Mouse (Mus musculus) hindbrain, embryonic 13.5 days (tissue): ENCODE data around the gene Gm20388. TPM values are rescaled to one million over a fixed set of nuclear protein-coding genes. Genes with fewer than 3 reads are reported as not detected.

Experiments used
- ATAC-seq: fragments of 200-750 bp; cut with Nextera tagmentation; 2 replicates; pipeline ENCODE4 v1.8.0; 2017; ENCODE audit warnings: moderate TSS enrichment; ENCODE audit not compliant: low FRiP score
- H3K27ac ChIP-seq: fragments of 300-500 bp; sonication (generic); 2 replicates; pipeline ENCODE4 v1.5.1; 2015; ENCODE audit warnings: inconsistent platforms, mild to moderate bottlenecking, moderate library complexity
- H3K27me3 ChIP-seq: fragments of 300-500 bp; sonication (generic); 2 replicates; pipeline ENCODE4 v1.6.1; 2015; ENCODE audit warnings: mild to moderate bottlenecking, inconsistent platforms
- H3K36me3 ChIP-seq: fragments of 300-500 bp; sonication (generic); 2 replicates; pipeline ENCODE4 v1.6.1; 2015; ENCODE audit warnings: mild to moderate bottlenecking, inconsistent platforms
- H3K4me1 ChIP-seq: fragments of 300-500 bp; sonication (generic); replicated peaks from 2 replicates; pipeline ENCODE4 v1.6.1; 2015; ENCODE audit warnings: inconsistent platforms
- H3K4me2 ChIP-seq: fragments of 300-500 bp; sonication (generic); 2 replicates; pipeline ENCODE4 v1.6.1; 2015; ENCODE audit warnings: inconsistent platforms, mild to moderate bottlenecking, moderate library complexity
- H3K4me3 ChIP-seq: fragments of 300-500 bp; sonication (generic); 2 replicates; pipeline ENCODE4 v1.5.1; 2015; ENCODE audit warnings: mild to moderate bottlenecking, inconsistent platforms
- H3K9ac ChIP-seq: fragments of 300-500 bp; sonication (generic); 2 replicates; pipeline ENCODE4 v1.6.1; 2015; ENCODE audit warnings: mild to moderate bottlenecking, inconsistent platforms
- H3K9me3 ChIP-seq: fragments of 300-500 bp; sonication (generic); 2 replicates; pipeline ENCODE4 v1.6.1; 2016; ENCODE audit warnings: inconsistent platforms
- WGBS: fragments of 180-500 bp; shearing (Covaris S2); methylation state at CpG from one replicate; pipeline ENCODE4 v1.1.7; 2015; 5-methylcytosine and 5-hydroxymethylcytosine counted together
- polyA plus RNA-seq: library from polyadenylated mRNA; unstranded; fragments of >200 nt; fragmentation: Nextera tagmentation; extraction: Ambion mirVana; gene quantifications from 2 replicates; pipeline ENCODE4 v1.2.1, GENCODE M21; 2015

Gene Gm20388
- polyA plus RNA-seq, 1 experiment from 2014 or later, result 1.9 TPM

DNA sequence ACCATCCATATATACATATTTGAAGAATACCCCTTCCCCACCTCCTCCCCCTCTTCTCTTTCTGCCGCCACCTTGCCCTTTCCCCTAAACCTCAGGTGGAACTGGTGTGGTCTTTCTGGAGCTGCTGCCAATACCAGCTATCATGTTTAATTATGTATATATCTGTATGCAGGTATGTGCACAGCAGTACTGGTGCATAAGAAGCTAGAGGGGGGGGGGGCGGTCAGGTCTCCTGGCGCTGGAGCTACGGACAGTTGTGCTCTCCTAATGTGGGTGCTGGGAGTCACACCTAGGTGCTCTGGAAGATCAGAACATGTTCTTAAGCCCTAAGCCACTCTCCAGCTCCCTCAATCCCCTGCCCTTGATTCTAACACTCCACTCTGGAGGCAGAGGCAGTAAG is 13.6 kb upstream of the Gm20388 start:
- Histone ChIP-seq H3K9ac (no peak overlapping the region), H3K4me1 (no peaks in the 10 kb centered on the region), H3K4me3 (no peak overlapping the region), H3K27ac (no peak overlapping the region), H3K36me3 (no peaks in the 10 kb centered on the region), H3K4me2 (no peak overlapping the region), H3K9me3 (no peaks in the 10 kb centered on the region), H3K27me3 (peaks cover 37% of the 10 kb centered on the region)
- ATAC-seq, result no peak
- WGBS, result 79% methylated on average over 4 of the region's 4 CpGs

DNA sequence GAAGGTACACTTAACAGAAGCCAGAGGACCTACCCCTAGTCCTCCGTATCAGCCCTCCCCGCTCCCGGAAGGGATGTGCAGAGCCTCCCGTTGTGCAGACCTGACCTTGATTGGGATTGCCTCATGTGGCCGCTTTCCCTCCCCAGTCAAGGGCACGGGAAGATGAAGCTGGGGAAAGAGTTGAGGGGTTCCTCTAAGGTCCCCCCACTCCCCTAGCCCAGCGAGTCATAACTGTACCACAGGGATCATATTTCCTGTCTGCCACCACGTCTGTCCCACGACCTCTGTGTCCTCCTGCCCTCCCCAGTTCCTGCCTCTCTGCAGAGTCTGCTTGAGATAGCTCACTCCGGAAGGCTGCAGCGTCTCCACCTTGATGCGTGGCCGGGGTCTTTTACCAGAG is 12.7 kb upstream of the Gm20388 start:
- Histone ChIP-seq H3K4me1 (no peaks in the 10 kb centered on the region), H3K36me3 (no peaks in the 10 kb centered on the region), H3K27ac (no peak overlapping the region), H3K9ac (no peak overlapping the region), H3K4me2 (no peak overlapping the region), H3K4me3 (no peak overlapping the region), H3K9me3 (no peaks in the 10 kb centered on the region), H3K27me3 (peaks cover 39% of the 10 kb centered on the region)
- no peak for ATAC-seq
- WGBS, result 23% methylated on average over 13 of the region's 13 CpGs

DNA sequence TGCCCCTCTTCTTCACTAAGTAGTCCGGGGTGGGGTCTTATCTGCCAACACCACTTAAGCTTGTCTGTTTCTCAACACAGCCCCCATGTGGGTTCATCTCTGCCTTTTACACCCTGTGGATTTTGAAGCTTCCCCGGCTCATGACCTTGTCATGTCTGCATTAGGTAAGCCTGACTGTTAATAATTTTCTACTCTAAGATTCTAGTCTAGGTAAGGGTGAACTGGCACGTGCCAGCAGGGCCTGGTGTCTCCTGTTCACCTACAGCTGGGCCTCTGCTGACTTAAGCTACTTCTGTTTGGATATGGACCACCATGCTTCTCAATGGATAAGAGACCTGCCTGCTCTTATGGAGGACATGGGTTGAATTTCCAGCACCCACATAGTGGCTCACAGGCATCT is 9.3 kb upstream of the Gm20388 start:
- WGBS, result 86% methylated on average over 3 of the region's 3 CpGs
- H3K4me2 ChIP-seq, result no peak overlapping the region
- ATAC-seq, result no peak

DNA sequence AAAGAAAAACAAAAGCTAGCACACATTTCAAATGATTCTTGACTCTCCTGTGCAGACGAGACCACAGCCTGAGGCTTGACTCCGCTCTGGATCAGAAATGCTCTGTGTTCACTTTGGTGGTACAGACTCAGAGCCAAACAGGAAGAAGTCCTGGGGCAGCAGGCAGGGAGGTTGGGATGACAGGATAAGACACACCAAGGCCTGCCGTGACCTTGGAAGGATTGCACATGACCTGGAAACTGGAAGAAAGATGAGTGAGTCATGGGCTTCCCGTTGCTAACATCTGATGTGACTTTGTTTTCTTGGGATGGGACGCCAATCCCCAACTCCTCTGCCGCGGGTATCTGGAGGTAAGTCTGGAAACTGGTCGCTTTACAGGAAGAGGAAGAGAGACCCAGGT is 8.7 kb upstream of the Gm20388 start:
- Histone ChIP-seq H3K36me3 (no peaks in the 10 kb centered on the region), H3K27me3 (peaks cover 41% of the 10 kb centered on the region), H3K4me2 (no peak overlapping the region), H3K4me1 (no peaks in the 10 kb centered on the region), H3K9ac (no peak overlapping the region), H3K27ac (no peak overlapping the region), H3K4me3 (no peak overlapping the region), H3K9me3 (no peaks in the 10 kb centered on the region)
- ATAC-seq, result no peak
- WGBS, result 79% methylated on average over 8 of the region's 8 CpGs

More for the DNA sequence above, 9.3 kb upstream of the Gm20388 start:
- H3K4me1 ChIP-seq, result no peaks in the 10 kb centered on the region
- H3K27me3 ChIP-seq, result peaks cover 42% of the 10 kb centered on the region
- H3K9me3 ChIP-seq, result no peaks in the 10 kb centered on the region
- no peaks in the 10 kb centered on the region for H3K36me3 ChIP-seq
- H3K9ac ChIP-seq, result no peak overlapping the region
- no peak overlapping the region for H3K27ac ChIP-seq
- H3K4me3 ChIP-seq, result no peak overlapping the region

DNA sequence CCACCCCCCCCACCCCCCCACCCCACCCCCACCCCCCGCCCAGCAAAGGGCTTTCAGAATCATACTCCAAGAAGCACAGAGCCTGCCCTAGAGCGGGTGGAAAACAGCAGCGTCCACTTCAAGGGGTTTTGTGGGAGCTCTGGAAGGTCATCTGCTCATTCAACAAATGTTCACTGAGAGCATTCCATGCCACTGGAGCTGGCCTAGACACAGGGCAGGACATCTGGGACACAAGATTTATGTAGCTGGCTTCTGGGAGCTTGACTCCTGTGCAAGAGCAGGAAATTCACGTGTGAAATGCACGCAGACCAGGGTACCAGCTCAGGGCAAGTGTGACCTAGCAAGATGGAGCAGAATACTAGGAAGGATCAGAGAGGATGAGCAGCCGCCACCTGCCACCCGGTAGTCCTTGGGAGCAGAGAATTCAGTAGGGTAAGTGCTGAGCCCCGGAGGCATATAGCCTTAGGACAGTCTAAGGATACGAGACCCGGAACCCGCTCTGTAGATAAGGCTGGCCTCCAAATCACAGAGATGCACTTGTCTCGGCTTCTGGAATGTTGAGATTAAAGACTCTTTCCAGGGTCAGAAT is 6.2 kb upstream of the Gm20388 start:
- Histone ChIP-seq H3K9ac (no peak overlapping the region), H3K4me3 (no peak overlapping the region), H3K4me1 (no peaks in the 10 kb centered on the region), H3K9me3 (no peaks in the 10 kb centered on the region), H3K36me3 (no peaks in the 10 kb centered on the region), H3K4me2 (no peak overlapping the region), H3K27me3 (peaks cover 19% of the 10 kb centered on the region), H3K27ac (no peak overlapping the region)
- WGBS, result 60% methylated on average over 12 of the region's 12 CpGs
- ATAC-seq, result no peak

DNA sequence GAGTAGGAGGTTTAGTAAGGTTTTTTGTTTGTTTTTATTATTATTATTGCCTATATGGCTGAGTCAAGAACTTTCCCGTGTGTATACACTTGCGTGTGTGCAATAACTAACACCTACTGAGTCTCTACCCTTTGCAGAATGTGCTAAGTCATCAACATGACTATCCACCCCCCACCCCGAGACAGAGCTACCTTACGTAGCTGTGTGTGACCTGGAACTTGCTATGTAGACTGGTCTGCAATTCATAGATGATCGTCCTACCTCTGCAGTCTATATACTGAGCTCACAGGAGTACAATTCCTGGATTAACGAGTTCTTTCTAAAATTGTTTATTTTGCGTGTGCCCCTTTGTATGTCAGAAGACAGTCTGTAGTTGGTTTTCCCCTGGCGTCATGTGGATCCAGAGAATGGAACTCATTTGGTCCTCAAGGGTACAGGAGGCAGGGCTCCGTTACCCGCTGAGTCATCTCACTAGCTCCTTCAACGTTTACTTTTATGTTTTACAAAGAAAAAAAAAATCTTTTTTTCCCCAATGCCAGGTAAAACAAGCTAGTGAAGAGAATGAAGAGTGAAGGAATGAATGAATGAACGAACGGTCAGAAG is 596 bp upstream of the Gm20388 start, which contains the start of gene Usp10:
Gene Usp10 (plus strand): TSS at position 417 of the 603 bp plus-strand sequence.
- Histone ChIP-seq H3K36me3 (no peaks in the 10 kb centered on the region), H3K4me3 (peak within 1 kb of the TSS; percentile 86), H3K4me1 (peaks cover 42% of the 10 kb centered on the region), H3K4me2 (peak within 1 kb of the TSS; percentile 81), H3K9me3 (no peaks in the 10 kb centered on the region), H3K27ac (peak within 1 kb of the TSS; percentile 95), H3K27me3 (peaks cover 3% of the 10 kb centered on the region; the same call in 1 of the 2 replicates), H3K9ac (peak within 1 kb of the TSS; percentile 90)
- ATAC-seq, result peak; percentile 28
- WGBS, result 25% methylated on average over 13 of the region's 13 CpGs

DNA sequence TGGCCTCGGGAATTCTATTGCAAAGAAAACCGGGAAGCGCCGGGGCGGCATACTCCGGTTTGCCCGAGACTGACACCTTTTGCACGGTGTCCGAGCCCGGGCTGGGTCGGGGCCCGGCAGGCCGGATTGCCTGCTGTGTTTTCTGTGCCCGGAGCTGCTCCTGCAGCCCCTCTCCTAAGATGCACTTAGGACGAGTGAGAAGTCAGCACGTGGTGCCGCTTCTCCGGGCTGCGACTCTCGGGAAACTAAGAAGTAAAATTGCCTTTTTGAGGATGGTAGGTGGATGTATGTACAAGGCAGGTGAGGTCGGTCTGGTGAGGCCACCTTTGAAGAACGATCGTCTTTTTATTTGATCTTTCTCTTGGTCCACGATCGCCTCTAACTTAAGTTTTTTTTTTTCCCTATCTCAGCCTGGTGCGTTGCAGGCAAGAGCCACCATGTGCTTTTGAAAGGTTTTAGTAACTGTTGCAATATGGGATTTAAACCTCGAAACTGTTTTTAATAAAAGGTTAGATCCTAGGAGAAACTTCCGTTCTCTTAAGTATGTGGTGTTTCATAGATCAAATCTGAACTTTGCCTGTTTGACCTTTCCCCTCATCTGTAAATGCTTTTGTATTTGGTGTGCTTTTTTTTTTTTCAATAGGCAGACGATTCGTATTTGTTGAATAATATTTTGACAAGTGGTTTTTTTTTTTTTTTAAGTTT is 769 bp downstream of the Gm20388 start:
- no peaks in the 10 kb centered on the region for H3K36me3 ChIP-seq
- peak overlapping the region; percentile 81 for H3K4me2 ChIP-seq
- H3K27me3 ChIP-seq, result peaks cover 3% of the 10 kb centered on the region; the same call in 1 of the 2 replicates
- H3K9ac ChIP-seq, result peak overlapping the region; percentile 90
- peak overlapping the region; percentile 95 for H3K27ac ChIP-seq
- ATAC-seq, result peak; percentile 61; the same call in 1 of the 2 replicates
- H3K4me1 ChIP-seq, result peaks cover 49% of the 10 kb centered on the region
- under 1% methylated on average over 30 of the region's 30 CpGs for WGBS
- no peaks in the 10 kb centered on the region for H3K9me3 ChIP-seq
- peak overlapping the region; percentile 86 for H3K4me3 ChIP-seq

DNA sequence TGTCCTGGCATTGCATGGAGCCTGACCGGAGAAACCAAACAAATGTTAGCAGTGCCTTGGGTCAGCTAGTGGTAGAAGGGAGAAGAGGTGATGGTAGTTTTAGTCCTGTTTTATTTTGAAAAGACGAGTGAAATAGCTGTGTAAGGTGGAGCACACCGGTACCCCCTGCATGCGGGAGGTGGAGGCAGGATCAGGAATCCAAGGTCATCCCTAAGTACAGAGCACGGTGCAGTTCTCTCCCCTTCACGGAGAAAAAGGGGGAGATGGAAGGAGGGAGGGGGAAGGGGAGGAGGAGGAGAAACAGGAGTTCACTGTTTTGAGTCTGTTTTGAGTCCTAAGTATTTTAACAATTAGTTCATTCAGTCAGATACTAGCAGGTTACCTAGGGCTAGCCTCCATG is 2.0 kb downstream of the Gm20388 start:
- Histone ChIP-seq H3K4me3 (peak overlapping the region; percentile 86), H3K4me1 (peaks cover 60% of the 10 kb centered on the region), H3K27me3 (peaks cover 3% of the 10 kb centered on the region; the same call in 1 of the 2 replicates), H3K9ac (peak overlapping the region; percentile 90), H3K9me3 (no peaks in the 10 kb centered on the region), H3K4me2 (peak overlapping the region; percentile 81), H3K27ac (no peak overlapping the region), H3K36me3 (no peaks in the 10 kb centered on the region)
- ATAC-seq, result no peak
- WGBS, result 42% methylated on average over 6 of the region's 6 CpGs

DNA sequence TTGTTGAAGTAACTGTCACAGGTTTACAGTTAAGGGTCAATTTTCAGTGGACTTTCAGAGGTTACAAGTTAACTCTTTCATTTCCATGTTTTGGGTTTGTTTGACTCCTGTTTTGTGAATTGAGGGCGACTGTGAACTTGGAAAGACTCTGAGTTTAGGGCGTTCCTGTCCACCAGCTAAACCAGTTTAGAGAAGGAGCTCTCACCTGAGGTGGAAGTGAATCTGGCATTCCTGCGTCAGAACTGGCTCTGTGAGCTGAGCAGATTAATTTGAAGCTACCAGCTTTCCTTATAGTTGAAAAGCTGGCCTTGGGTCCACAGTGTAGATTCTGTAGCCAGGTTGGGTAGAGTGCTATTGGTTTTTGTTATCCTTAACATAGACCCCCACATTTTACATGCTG is 2.5 kb downstream of the Gm20388 start:
- Histone ChIP-seq H3K36me3 (no peaks in the 10 kb centered on the region), H3K9ac (peak overlapping the region; percentile 19; the same call in 1 of the 2 replicates), H3K9me3 (no peaks in the 10 kb centered on the region), H3K4me2 (peak overlapping the region; percentile 81), H3K4me3 (no peak overlapping the region), H3K27me3 (peaks cover 3% of the 10 kb centered on the region; the same call in 1 of the 2 replicates), H3K27ac (no peak overlapping the region), H3K4me1 (peaks cover 60% of the 10 kb centered on the region)
- 72% methylated on average over 3 of the region's 3 CpGs for WGBS
- ATAC-seq, result no peak

DNA sequence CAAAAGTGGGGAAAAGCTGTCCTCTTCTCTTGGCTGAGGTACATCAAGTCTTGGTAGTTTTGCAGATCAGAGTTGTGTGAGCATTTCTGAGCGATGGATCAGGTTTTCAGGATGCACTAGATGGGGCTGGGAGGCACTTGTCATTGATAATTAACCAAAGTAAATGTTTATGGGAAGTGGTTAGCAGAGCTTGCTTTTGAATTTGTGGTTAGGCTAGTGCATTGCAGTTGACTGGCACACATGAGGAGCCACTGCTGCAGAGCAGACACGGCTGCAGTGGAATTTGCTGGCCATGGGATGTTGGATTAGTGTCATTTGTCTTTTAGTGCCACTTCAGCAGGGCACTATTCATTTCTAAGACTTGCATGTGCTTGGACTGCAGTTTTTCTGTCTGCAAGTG is 3.5 kb downstream of the Gm20388 start:
- Histone ChIP-seq H3K27me3 (no peaks in the 10 kb centered on the region), H3K36me3 (peaks cover 3% of the 10 kb centered on the region; the same call in 1 of the 2 replicates), H3K4me1 (peaks cover 60% of the 10 kb centered on the region), H3K4me3 (no peak overlapping the region), H3K27ac (no peak overlapping the region), H3K9me3 (no peaks in the 10 kb centered on the region), H3K4me2 (no peak overlapping the region), H3K9ac (peak overlapping the region; percentile 44; the same call in 1 of the 2 replicates)
- ATAC-seq, result no peak
- 58% methylated on average over 2 of the region's 2 CpGs for WGBS

DNA sequence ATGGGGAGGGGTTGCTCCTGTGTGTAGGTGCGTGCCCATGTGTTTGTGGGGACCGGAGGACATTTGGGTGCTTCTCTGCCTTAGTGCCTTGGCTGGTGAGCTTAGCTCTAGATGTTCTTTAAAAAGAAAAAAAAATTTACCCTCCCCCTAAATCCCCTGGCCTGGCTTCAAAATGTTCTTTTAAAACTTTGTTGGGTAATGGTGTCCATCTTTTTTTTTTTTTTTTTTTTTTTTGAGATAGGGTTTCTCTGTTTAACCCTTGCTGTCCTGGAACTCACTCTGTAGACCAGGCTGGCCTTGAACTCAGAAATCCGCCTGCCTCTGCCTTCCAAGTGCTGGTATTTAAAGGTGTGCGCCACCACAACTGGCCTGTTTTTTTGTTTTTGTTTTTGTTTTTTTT is 4.7 kb downstream of the Gm20388 start:
- ATAC-seq, result no peak
- H3K4me1 ChIP-seq, result peaks cover 54% of the 10 kb centered on the region
- H3K36me3 ChIP-seq, result peaks cover 3% of the 10 kb centered on the region; the same call in 1 of the 2 replicates
- no peak overlapping the region for H3K4me2 ChIP-seq
- H3K9ac ChIP-seq, result peak overlapping the region; percentile 44; the same call in 1 of the 2 replicates
- no peaks in the 10 kb centered on the region for H3K27me3 ChIP-seq
- WGBS, result 89% methylated on average over 4 of the region's 4 CpGs
- H3K4me3 ChIP-seq, result no peak overlapping the region
- no peak overlapping the region for H3K27ac ChIP-seq
- no peaks in the 10 kb centered on the region for H3K9me3 ChIP-seq

DNA sequence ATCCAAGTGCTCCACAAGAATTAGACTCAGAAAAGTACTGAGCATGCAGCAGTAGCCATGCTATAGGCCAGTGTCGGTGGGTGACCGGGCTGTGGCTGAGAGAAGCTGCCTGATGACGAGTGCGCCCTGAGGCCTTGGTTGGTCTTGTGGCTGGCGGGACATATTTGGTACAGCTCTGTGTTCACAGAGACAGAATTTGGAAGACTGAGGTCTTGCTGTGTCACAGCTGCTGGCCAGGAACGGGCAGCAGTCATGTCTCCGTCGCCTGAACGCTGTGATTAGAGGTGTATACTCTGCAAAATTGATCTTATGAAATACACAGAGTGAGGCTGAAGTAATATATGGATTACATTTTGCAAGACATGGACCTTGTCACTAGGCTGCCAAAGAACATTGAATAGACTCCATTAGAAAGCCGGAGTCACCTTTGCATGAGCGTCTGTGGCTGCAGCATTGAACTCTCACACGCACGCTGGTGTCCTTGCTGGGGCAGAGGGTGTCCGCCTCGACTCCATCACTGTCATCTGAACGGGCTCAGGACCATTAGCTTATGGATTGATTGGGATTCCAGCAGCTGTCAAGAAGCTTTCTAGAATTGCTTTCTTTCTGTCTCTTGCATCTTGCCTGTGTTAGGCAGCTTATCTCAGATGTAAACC is 5.7 kb downstream of the Gm20388 start:
- Histone ChIP-seq H3K4me3 (no peak overlapping the region), H3K9me3 (no peaks in the 10 kb centered on the region), H3K27ac (0 out of 2 replicates have a peak overlapping the region, but pooled peaks have one; percentile 9), H3K4me1 (peaks cover 54% of the 10 kb centered on the region), H3K9ac (peak overlapping the region; percentile 36; the same call in 1 of the 2 replicates), H3K36me3 (peaks cover 3% of the 10 kb centered on the region; the same call in 1 of the 2 replicates), H3K4me2 (0 out of 2 replicates have a peak overlapping the region, but pooled peaks have one; percentile 0), H3K27me3 (no peaks in the 10 kb centered on the region)
- no peak for ATAC-seq
- 73% methylated on average over 16 of the region's 16 CpGs for WGBS
